Mouse (Mus musculus) lung, postnatal 25 days (tissue): Measurements from ENCODE around the gene Egfl8.

ENCODE experiments used
- DNase-seq: peaks from one replicate; pipeline ENCODE4 v3.0.0; 2022; ENCODE audit warnings: low spot score

Gene Egfl8

GRCm38 (mm10) chr17:34615871-34616270 lies at the start of gene Egfl8:
Gene Egfl8, minus strand, starts transcription at chr17:34615971.
- no peak for DNase-seq

- DNase-seq, result no peak
These were observed 48.7 kb upstream of the Egfl8 start for GRCm38 (mm10) chr17:34664472-34664871.

DNA sequence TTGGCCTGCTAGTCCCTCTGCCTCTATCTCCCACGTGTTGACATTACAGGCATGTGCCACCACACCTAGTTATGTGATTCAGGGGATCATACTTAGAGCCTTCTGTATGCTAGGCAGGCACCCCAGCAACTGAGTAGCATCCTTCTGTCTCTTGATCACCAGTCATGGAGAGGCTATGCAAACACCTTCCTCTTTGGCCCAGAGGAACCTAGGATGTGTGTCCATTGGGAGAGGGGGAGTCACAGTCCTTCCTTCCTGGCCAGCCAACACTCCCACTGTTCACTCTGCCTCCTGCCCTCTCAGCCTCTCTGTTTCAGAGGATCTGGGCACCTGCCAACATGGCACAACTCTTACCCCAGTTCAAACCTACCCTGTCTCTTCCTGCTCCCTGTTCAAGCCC lies 47.8 kb upstream of the Egfl8 start:
- DNase-seq, result no peak

DNA sequence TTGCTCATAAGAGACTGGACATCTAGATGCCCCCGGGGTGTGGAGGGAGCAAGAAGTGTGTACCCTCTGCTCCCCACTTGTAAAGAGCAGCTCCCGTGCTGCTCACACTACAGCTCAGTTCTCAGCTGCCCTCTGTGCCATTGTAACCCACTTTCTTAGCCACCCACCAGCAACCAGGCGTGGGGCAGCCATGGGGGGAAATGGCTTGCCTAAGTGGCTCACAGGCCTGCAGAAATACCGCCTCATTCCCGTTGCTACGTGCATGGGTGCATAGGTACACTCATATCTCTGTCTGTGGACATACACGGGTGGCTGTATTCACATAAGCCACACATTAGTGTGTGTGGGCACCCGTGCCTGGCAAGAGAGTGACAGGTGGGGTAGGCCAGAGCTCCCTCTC lies 47.2 kb upstream of the Egfl8 start:
- no peak for DNase-seq

DNA sequence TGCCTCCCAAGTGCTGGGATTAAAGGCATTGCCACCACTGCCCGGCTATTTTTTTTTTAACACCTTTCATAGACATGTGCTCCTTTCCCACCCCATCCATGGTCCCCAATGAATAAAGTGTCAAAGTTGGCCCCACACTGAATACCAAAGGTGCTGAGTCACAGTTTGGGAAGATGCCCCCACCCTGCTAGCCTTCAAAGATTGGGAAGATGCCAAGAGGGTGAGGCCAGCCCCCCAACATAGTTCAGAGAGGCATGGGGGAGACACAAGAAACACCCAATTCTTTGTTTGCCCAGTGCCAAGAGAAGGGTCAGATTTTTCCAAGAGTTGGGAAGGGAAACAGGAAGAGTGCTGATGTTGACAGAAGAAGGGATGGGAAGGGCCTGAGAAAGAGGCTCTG lies 46.7 kb upstream of the Egfl8 start:
- DNase-seq, result no peak

DNA sequence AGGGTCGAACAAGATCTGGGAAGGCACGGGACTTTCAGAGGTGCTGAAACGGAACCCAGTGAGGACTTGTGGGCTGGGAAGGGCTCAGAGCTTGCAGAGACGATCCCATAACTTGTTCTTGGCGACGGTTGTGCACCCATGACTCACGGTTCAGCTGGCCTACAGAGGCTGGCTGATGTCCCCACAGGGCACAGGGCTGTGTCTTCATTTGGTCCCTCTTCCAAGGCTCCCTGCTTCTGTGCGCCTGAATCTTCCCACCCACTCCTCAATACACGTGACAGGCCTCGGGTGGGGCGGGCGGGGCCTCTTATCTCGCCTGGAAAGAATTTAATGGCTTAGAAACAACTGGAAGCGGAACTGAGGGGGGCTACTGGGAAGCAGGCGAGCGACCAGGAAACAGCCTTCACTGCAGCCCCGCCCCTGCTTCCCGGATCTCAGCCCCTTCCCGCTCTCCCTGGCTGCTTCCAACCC lies 45.4 kb upstream of the Egfl8 start:
- peak; percentile 70 for DNase-seq

DNA sequence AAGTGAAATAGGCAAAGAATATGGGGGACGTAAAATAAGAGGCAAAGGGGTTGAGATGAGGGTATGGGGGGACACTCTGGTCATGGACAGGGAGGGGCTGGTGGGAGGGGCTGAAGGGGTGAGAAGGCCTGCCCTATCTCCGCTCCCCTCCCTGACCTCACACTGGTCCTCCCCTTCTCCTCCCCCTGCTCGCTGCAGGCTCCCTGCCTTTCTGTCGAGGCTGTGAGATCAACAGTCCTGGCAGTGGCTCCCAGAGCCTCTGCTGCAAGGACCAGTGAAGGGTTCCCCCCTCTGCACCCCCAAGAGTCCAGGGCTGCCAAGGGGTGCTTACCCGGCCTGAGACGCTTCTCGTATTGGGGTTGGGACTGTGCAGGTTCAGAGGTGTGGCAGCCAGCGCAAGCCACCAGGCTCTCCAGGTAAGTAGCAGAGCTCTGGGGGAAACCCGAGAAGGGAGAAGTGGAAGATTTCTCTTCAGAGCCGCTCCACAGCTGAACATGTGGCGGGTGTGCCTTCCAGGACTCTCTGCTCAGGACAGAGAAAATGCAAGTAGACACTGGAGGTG lies 44.6 kb upstream of the Egfl8 start:
- no peak for DNase-seq

- no peak for DNase-seq
These were observed 44.1 kb upstream of the Egfl8 start for GRCm38 (mm10) chr17:34659897-34660214.

DNA sequence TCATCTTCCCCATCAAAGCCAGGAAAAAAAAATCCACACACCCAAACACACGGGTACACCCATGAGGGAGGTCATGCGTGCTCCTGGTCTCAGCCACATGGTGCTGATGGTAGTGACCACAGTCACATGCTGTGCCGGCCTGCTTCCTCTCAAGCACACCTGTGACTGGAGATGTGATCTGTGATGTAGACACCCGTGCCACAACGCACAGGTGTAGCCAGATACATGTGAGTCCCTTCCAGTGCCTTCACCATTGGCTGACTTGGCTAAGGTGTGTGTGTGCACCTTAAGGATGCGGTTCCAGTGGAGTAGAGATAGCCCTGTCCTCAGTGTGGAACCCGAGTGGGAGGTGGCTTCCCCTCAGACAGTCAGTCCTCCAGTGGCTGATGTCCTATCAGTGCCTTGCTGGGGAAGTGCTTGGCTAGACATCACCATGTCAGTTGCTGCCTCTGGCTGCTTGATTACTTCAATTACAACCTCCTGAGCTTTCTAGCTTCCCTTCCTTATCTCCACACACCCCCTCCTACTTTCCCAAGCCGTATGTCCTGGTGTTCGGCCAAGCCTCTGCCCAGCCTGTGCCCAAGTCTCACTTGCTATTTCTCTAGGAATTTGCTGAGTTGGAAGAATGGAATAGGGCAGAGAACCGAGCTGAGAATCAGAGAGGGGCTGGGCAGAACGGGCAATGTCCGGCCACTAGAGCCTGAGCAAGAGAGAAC lies 43.6 kb upstream of the Egfl8 start:
- DNase-seq, result no peak

- DNase-seq, result no peak
These were observed 42.8 kb upstream of the Egfl8 start for GRCm38 (mm10) chr17:34658591-34658990.

- no peak for DNase-seq
These were observed 42.4 kb upstream of the Egfl8 start for GRCm38 (mm10) chr17:34658145-34658544.

DNA sequence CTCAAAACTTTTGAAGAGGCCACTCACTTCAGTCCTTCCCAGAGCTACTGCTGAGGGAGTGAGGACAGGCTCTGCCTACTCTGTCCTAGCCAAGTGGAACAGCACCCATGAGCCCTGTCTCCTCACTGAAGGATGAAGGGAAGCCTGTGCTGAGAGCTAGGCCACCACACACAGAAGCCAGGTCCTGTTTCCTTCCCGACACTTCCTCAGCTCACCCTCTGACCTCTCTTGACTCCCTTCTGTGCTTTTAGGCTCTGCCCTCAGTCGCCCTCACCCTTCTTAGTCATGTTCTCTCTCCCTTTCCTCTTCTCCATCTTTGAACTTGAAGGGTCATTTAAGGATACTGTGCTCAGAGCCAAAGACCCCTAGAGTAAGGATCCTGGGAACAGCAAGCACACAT lies 41.5 kb upstream of the Egfl8 start:
- no peak for DNase-seq

DNA sequence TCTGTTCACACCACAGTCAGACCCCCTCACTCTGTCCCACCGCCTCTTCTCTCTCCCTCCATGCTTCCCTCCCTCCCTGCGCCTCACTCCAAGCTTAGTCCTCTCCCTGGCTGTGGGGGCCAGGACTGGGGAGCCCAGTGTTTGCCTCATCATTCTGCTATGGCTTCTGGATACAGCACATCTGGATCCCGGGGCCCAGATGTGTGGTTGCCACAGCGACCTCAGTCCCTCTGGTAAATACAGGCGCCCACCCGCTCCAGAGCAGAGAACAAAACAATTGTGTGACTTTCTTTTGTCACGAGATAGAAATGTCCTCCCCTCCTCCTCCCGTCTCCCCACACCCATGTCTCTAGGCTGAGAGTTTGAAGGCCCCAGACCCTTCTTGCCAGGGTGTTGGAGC lies 40.9 kb upstream of the Egfl8 start:
- no peak for DNase-seq

DNA sequence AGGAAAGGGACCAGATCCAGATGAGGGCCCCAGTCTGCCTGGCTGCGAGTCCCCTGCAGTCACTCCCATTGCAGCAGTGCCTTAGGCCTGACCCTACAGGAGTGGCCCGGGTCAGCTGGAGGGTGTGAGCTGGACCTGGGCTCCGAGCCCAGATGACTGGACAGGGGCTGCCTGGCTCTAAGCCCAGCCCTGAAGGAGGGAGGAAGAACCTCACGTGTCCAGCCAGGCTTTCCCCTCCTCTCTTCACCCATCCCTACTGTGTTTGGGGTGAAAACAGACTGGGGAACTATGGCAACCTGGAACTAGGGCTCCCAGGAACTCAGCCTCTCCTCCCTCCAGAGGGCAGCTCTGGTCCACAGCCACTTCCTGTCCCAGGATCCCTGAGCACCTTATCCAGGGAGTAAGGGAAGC lies 39.8 kb upstream of the Egfl8 start:
- DNase-seq, result peak; percentile 94

- DNase-seq, result peak; percentile 79
These were observed 39.4 kb upstream of the Egfl8 start for GRCm38 (mm10) chr17:34655160-34655559.

- no peak for DNase-seq
These were observed 38.6 kb upstream of the Egfl8 start for GRCm38 (mm10) chr17:34654392-34654791.

DNA sequence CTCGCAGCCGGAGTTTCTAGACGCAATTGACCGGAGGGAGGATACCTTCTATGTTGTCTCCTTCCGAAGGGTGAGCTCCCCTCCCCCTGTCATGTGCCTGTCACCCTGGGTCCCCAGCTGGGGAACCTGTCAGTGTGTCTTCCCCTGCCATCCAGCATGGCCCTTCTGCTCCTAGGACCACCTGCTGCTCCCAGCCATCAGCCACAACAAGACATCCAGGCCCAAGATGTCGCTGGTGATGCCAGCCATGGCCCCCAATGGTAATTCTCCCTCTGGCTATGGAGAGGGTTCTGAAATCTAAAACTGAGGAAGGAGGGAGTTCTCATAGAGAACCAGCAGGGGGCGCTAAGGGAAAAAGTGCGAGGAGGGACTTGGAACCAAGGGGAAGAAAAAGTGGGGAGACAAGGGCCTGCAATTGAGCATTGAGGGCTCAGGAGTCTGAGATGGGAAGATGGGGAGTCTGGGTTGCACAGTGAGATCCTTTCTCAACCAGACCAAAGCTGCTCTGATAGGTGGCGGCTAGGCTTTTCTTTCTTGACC lies 38.0 kb upstream of the Egfl8 start:
- DNase-seq, result peak; percentile 72

DNA sequence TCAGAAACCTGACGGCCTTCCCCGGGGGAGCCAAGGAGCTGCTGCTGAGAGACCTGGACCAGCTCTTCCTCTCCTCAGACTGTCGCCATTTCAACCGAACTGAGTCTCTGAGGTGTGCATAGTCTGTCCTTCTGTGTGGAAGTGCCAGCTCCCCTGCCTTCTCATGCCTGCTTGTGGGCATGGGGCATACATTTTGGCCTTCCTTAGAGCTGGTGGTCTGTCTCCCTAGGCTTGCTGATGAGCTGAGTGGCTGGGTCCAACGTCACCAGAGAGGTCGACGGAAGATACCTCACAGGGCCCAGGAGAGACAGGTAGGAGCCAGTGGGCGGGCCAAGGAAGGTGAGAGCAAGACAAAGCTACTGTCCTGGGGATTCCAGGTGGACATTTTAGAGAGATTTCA lies 37.2 kb upstream of the Egfl8 start:
- no peak for DNase-seq

- DNase-seq, result no peak
These were observed 36.8 kb upstream of the Egfl8 start for GRCm38 (mm10) chr17:34652546-34652945.

DNA sequence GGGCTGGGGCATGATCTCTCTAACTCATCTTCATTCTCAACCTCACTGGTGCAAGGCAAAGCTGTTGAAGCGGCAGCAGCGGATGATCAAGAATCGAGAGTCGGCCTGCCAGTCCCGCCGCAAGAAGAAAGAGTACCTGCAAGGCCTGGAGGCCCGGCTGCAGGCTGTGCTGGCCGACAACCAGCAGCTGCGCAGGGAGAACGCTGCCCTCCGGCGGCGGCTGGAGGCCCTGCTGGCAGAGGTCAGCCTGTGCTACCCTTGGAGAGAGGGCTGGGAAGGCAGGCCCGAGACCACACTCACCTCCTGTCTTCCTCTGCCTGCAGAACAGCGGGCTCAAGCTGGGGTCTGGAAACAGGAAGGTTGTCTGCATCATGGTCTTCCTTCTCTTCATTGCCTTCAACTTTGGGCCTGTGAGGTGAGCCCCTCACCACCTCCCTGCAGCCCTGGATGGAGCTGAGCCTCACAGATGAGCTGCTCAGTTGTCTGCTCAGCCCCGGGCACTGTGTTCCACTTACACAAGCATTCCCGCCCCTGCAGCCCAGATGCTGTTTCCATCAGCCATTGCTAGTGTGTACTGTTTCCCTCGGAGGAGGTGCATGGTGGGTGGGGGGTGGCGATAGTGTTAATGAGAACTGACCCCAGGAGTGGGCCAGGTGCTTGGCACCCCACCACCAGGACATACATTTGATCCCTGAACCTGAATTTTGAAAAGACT lies 35.9 kb upstream of the Egfl8 start:
- no peak for DNase-seq

- no peak for DNase-seq
These were observed 35.0 kb upstream of the Egfl8 start for GRCm38 (mm10) chr17:34650781-34651180.

GRCm38 (mm10) chr17:34649106-34649864 lies 33.5 kb upstream of the Egfl8 start:
- DNase-seq, result no peak
